Mouse (Mus musculus) megakaryocyte-erythroid progenitor cell, adult 5 weeks (primary cell): ENCODE measurements around the gene Ttc3. TPM values are rescaled to one million over a fixed set of nuclear protein-coding genes. Genes with fewer than 3 reads are reported as not detected.

Experiments
- polyA plus RNA-seq: library from polyadenylated mRNA; stranded (reverse); fragments of >175 nt; gene quantifications from 2 replicates; pipeline ENCODE4 v1.2.3, GENCODE M21; 2012

Ttc3 gene
- 7.0 and 8.8 TPM in 2 replicates for polyA plus RNA-seq

GRCm38 (mm10) chr16:94370173-94370914 is at the start of gene Ttc3:
Gene Ttc3 (plus strand): TSS chr16:94370618.

GRCm38 (mm10) chr16:94327781-94328711 is 42.4 kb upstream of the Ttc3 start, which contains the start of gene Ripply3:
Gene Ripply3 (plus strand): TSS chr16:94328420.

GRCm38 (mm10) chr16:94371301-94371931 is 998 bp downstream of the Ttc3 start, which contains the start of gene Pigp:
Gene Pigp (minus strand): TSS chr16:94371842.

Other genes with a start within 250 kb of the Ttc3 start
- 5.1 and 6.1 TPM in 2 replicates for gene Hlcs, start 57.0 kb upstream of the Ttc3 start, polyA plus RNA-seq
- 0.12 and 0.16 TPM in 2 replicates for gene Ripply3, start 42.2 kb upstream of the Ttc3 start, polyA plus RNA-seq
- 15.5 and 16.1 TPM in 2 replicates for gene Pigp, start 1.2 kb downstream of the Ttc3 start, polyA plus RNA-seq
- gene Vps26c, start 156.2 kb downstream of the Ttc3 start, polyA plus RNA-seq, result 2.2 and 3.2 TPM in 2 replicates
- 14.1 and 18.2 TPM in 2 replicates for gene Dyrk1a, start 199.4 kb downstream of the Ttc3 start, polyA plus RNA-seq